In the genomic region with DNA sequence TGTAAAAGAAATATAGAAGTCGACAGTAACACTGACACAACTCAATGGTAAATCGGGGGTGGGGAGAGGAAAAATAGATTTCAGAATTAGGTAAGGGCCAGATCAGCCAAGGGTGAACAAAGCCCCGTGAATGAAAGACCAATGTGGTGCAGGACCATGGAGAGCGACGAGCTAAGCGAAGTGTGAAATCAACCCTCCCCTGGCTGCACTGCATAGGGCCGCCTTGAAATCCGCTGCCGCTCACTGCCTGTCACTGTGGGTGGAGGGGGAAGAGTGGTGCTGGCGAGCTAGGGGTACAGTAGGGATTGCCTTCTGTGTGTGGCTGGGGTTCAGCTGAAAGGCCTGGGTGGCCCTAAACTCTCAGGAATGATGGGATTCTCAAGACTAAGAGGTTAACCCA, we compare ENCODE assay signal across 9 mouse cellular contexts.
A peak's percentile ranks its signal among the peaks of the same experiment; 100 is the strongest.
DNase-seq lines count a peak whose midpoint lies in the region; ATAC-seq and TF ChIP-seq lines count a peak whose summit lies in the region.
"Had no signal": no experiment of that assay in that cellular context is flagged by ENCODE, and none has a peak within 500 bp of the region (broad histone marks: within the 10 kb centered on the region; RNA-seq: fewer than 3 reads in every experiment).

No protein-coding gene starts in this region.

- no peaks in the 10 kb centered on the region for H3K9me3 ChIP-seq in limb, embryonic 10.5 days (replicated peaks)
- no peaks in the 10 kb centered on the region for H3K9me3 ChIP-seq in stomach, postnatal 0 days (ENCODE audit: control insufficient read depth, low read length)
- H3K9me3 ChIP-seq: lung, embryonic 15.5 days had no signal

- ATAC-seq in stomach, postnatal 0 days (ENCODE audit: low FRiP score, low TSS enrichment) = no peak

- no peak for TF ChIP-seq CTCF in stomach, postnatal 0 days (IDR thresholded peaks at IDR 0.05; ENCODE audit: low read depth)

- peak; percentile 31 for DNase-seq in ovary, postnatal 10 days (ENCODE audit: low spot score)
- DNase-seq in ovary, adult 18-20 months (ENCODE audit: low spot score) = no peak
- peak; percentile 7 to 26 for DNase-seq in adrenal gland, postnatal 4 days (ENCODE audit: low spot score in 2 of 2)
- DNase-seq in heart, postnatal 14 days = peak; percentile 52 to 71
- DNase-seq in limb, embryonic 10.5 days (ENCODE audit: low spot score) = peak; percentile 85
- peak; percentile 51 for DNase-seq in stomach, postnatal 0 days (ENCODE audit: low spot score)
- DNase-seq in frontal cortex, postnatal 14 days (ENCODE audit: low spot score in 2 of 2) = no peak
- DNase-seq in right cerebral cortex, postnatal 25 days = no peak

- intact Hi-C loops in heart, postnatal 14 days (cut with DNase I) = no loop called here

- no peak overlapping the region for H3K4me2 ChIP-seq in stomach, postnatal 0 days (replicated peaks; ENCODE audit: low read depth)
- H3K4me2 ChIP-seq: lung, embryonic 15.5 days had no signal

- no peak overlapping the region for H3K4me3 ChIP-seq in limb, embryonic 10.5 days
- no peak overlapping the region for H3K4me3 ChIP-seq in stomach, postnatal 0 days (ENCODE audit: low read depth, low read length)
- H3K4me3 ChIP-seq: lung, embryonic 15.5 days had no signal

- 13% methylated on average over 10 of the region's 10 CpGs for WGBS in limb, embryonic 10.5 days
- 7% methylated on average over 10 of the region's 10 CpGs for WGBS in stomach, postnatal 0 days

- H3K9ac ChIP-seq in stomach, postnatal 0 days (ENCODE audit: low read length) = no peak overlapping the region
- H3K9ac ChIP-seq: lung, embryonic 15.5 days had no signal

- H3K4me1 ChIP-seq in limb, embryonic 10.5 days = no peaks in the 10 kb centered on the region
- no peaks in the 10 kb centered on the region for H3K4me1 ChIP-seq in stomach, postnatal 0 days (replicated peaks; ENCODE audit: control insufficient read depth, insufficient read depth)
- H3K4me1 ChIP-seq: lung, embryonic 15.5 days had no signal

- no peaks in the 10 kb centered on the region for H3K36me3 ChIP-seq in limb, embryonic 10.5 days
- no peaks in the 10 kb centered on the region for H3K36me3 ChIP-seq in stomach, postnatal 0 days (ENCODE audit: control insufficient read depth, insufficient read depth, low read length)
- H3K36me3 ChIP-seq: lung, embryonic 15.5 days had no signal

- no peak for TF ChIP-seq EP300 in stomach, postnatal 0 days (optimal IDR thresholded peaks at IDR 0.05)

- no peaks in the 10 kb centered on the region for H3K27me3 ChIP-seq in limb, embryonic 10.5 days (ENCODE audit: low read depth, poor library complexity, severe bottlenecking)
- H3K27me3 ChIP-seq in stomach, postnatal 0 days (ENCODE audit: control insufficient read depth, insufficient read depth, low read length) = no peaks in the 10 kb centered on the region
- H3K27me3 ChIP-seq: lung, embryonic 15.5 days had no signal

- no peak overlapping the region for H3K27ac ChIP-seq in limb, embryonic 10.5 days
- no peak overlapping the region for H3K27ac ChIP-seq in stomach, postnatal 0 days (replicated peaks)
- H3K27ac ChIP-seq: lung, embryonic 15.5 days had no signal

Comparison
In these comparisons a context has a peak if more than half of its experiments do, and no peak if none do; other contexts are left out.
1. DNase-seq: peak in ovary, postnatal 10 days (single experiment), adrenal gland, postnatal 4 days (2 of 2), heart, postnatal 14 days (2 of 2), limb, embryonic 10.5 days (single experiment) and stomach, postnatal 0 days (single experiment); none in ovary, adult 18-20 months (single experiment), frontal cortex, postnatal 14 days (0 of 2) and right cerebral cortex, postnatal 25 days (single experiment).